Mouse (Mus musculus) MEL (cell line): Measurements from ENCODE around the gene Nfatc3. TPM values are rescaled to one million over a fixed set of nuclear protein-coding genes. Genes with fewer than 3 reads are reported as not detected.

Experiments used
- DNase-seq: peaks from one replicate; pipeline ENCODE4 v3.0.0; 2011; ENCODE audit warnings: low read depth, low spot score
- H3K27ac ChIP-seq: 2 replicates; pipeline ENCODE4 v1.5.1; 2012; ENCODE audit warnings: low read depth, mild to moderate bottlenecking, control low read depth, low read length, moderate library complexity; ENCODE audit not compliant: control insufficient read depth
- H3K27me3 ChIP-seq, 2 experiments: fragments of 150-350 bp in 1 of 2; sonication (generic) in 1 of 2; 2 replicates each; pipeline ENCODE4 v1.6.1; 2012; ENCODE audit warnings: low read length in 2 of 2, mild to moderate bottlenecking in 2 of 2, improper control_type of control experiment in 1 of 2, moderate library complexity in 1 of 2; ENCODE audit not compliant: insufficient read depth in 2 of 2, control insufficient read depth in 1 of 2
- H3K36me3 ChIP-seq, 2 experiments: 2 replicates each; pipeline ENCODE4 v1.6.1; 2012 to 2014; ENCODE audit warnings: low read length in 2 of 2, improper control_type of control experiment in 1 of 2, inconsistent platforms in 1 of 2, mild to moderate bottlenecking in 1 of 2; ENCODE audit not compliant: insufficient read depth in 2 of 2, control insufficient read depth in 1 of 2
- H3K4me1 ChIP-seq, 2 experiments: fragments of 150-350 bp in 1 of 2; sonication (generic) in 1 of 2; 2 replicates each; pipeline ENCODE4 v1.6.1; 2012; ENCODE audit warnings: low read length in 2 of 2, improper control_type of control experiment in 1 of 2, mild to moderate bottlenecking in 1 of 2; ENCODE audit not compliant: insufficient read depth in 2 of 2, control insufficient read depth in 1 of 2
- H3K4me3 ChIP-seq, 2 experiments: fragments of 150-350 bp in 1 of 2; sonication (generic) in 1 of 2; 2 replicates each; pipeline ENCODE4 v1.5.1; 2012; ENCODE audit warnings: low read depth in 2 of 2, low read length in 2 of 2, mild to moderate bottlenecking in 2 of 2, moderate library complexity in 2 of 2, control low read depth in 1 of 2, improper control_type of control experiment in 1 of 2; ENCODE audit not compliant: control insufficient read depth in 1 of 2, insufficient read depth in 1 of 2
- H3K79me2 ChIP-seq: 2 replicates; pipeline ENCODE4 v1.6.1; 2012; ENCODE audit warnings: mild to moderate bottlenecking, low read length, moderate library complexity; ENCODE audit not compliant: control insufficient read depth, poor library complexity, insufficient read depth
- H3K9ac ChIP-seq: 2 replicates; pipeline ENCODE4 v1.6.1; 2012; ENCODE audit warnings: low read depth, mild to moderate bottlenecking, control low read depth, low read length, moderate library complexity; ENCODE audit not compliant: control insufficient read depth, poor library complexity, severe bottlenecking
- H3K9me3 ChIP-seq: fragments of 150-350 bp; sonication (generic); replicated peaks from 2 replicates; pipeline ENCODE4 v1.6.1; 2012; ENCODE audit warnings: mild to moderate bottlenecking, low read length, improper control_type of control experiment, moderate library complexity; ENCODE audit not compliant: insufficient read depth
- BHLHE40 ChIP-seq: IDR thresholded peaks from 2 replicates; pipeline ENCODE4 v1.6.1; 2012; ENCODE audit warnings: low read depth, mild to moderate bottlenecking, inconsistent platforms, low read length, improper control_type of control experiment, borderline replicate concordance
- CHD1 ChIP-seq: IDR thresholded peaks from 2 replicates; pipeline ENCODE4 v1.6.1; 2012; ENCODE audit warnings: low read depth, mild to moderate bottlenecking, inconsistent platforms, low read length, improper control_type of control experiment
- CHD2 ChIP-seq: IDR thresholded peaks from 2 replicates; pipeline ENCODE4 v1.6.1; 2011; ENCODE audit warnings: low read length, improper control_type of control experiment
- CTCF ChIP-seq, 3 experiments: IDR thresholded peaks in 2 of 3; conservative IDR thresholded peaks in 1 of 3; 2 replicates each; pipeline ENCODE4 v1.5.1; 2011 to 2012; ENCODE audit warnings: low read length in 3 of 3, low read depth in 2 of 3, mild to moderate bottlenecking in 2 of 3, improper control_type of control experiment in 1 of 3, inconsistent platforms in 1 of 3, mixed read lengths in 1 of 3, moderate library complexity in 1 of 3; ENCODE audit not compliant: control insufficient read depth in 1 of 3, insufficient read depth in 1 of 3, poor library complexity in 1 of 3, severe bottlenecking in 1 of 3
- E2F4 ChIP-seq: IDR thresholded peaks from 2 replicates; pipeline ENCODE4 v1.6.1; 2011; ENCODE audit warnings: low read depth, low read length, improper control_type of control experiment, borderline replicate concordance
- ELF1 ChIP-seq: IDR thresholded peaks from 2 replicates; pipeline ENCODE4 v1.6.1; 2014; ENCODE audit warnings: low read depth, mild to moderate bottlenecking, inconsistent platforms, low read length, improper control_type of control experiment, moderate library complexity
- EP300 ChIP-seq, 2 experiments: IDR thresholded peaks; 2 replicates each; pipeline ENCODE4 v1.6.1; 2011; ENCODE audit warnings: improper control_type of control experiment in 2 of 2, low read length in 2 of 2, low read depth in 1 of 2, mild to moderate bottlenecking in 1 of 2
- GATA1 ChIP-seq: IDR thresholded peaks from 2 replicates; pipeline ENCODE4 v1.6.1; 2011; ENCODE audit warnings: low read depth, low read length, improper control_type of control experiment
- JUND ChIP-seq: IDR thresholded peaks from 2 replicates; pipeline ENCODE4 v1.6.1; 2011; ENCODE audit warnings: low read depth, mild to moderate bottlenecking, improper control_type of control experiment, low read length
- MAFK ChIP-seq: IDR thresholded peaks from 2 replicates; pipeline ENCODE4 v1.6.1; 2011; ENCODE audit warnings: low read depth, mild to moderate bottlenecking, low read length, improper control_type of control experiment, borderline replicate concordance
- MAZ ChIP-seq: IDR thresholded peaks from 2 replicates; pipeline ENCODE4 v1.6.1; 2012; ENCODE audit warnings: low read depth, mild to moderate bottlenecking, inconsistent platforms, low read length, improper control_type of control experiment
- MYB ChIP-seq: IDR thresholded peaks from 2 replicates; pipeline ENCODE4 v1.6.1; 2011; ENCODE audit warnings: mild to moderate bottlenecking, low read depth, low read length, improper control_type of control experiment
- MYC ChIP-seq: IDR thresholded peaks from 2 replicates; pipeline ENCODE4 v1.6.1; 2011; ENCODE audit warnings: low read depth, mild to moderate bottlenecking, low read length, improper control_type of control experiment, moderate library complexity
- NELFE ChIP-seq: IDR thresholded peaks from 2 replicates; pipeline ENCODE4 v1.6.1; 2011; ENCODE audit warnings: low read depth, low read length, improper control_type of control experiment
- POLR2A ChIP-seq, 2 experiments: IDR thresholded peaks; 2 replicates each; pipeline ENCODE4 v1.6.1; 2011 to 2012; ENCODE audit warnings: low read length in 2 of 2, mild to moderate bottlenecking in 2 of 2, control low read depth in 1 of 2, improper control_type of control experiment in 1 of 2, low read depth in 1 of 2, moderate library complexity in 1 of 2; ENCODE audit not compliant: control insufficient read depth in 1 of 2, insufficient read depth in 1 of 2, poor library complexity in 1 of 2
- POLR2AphosphoS2 ChIP-seq: IDR thresholded peaks from 2 replicates; pipeline ENCODE4 v1.6.1; 2011; ENCODE audit warnings: low read length, improper control_type of control experiment
- SIN3A ChIP-seq: IDR thresholded peaks from 2 replicates; pipeline ENCODE4 v1.6.1; 2012; ENCODE audit warnings: low read length, improper control_type of control experiment, inconsistent platforms
- TAL1 ChIP-seq: IDR thresholded peaks from 2 replicates; pipeline ENCODE4 v1.6.1; 2012; ENCODE audit warnings: mild to moderate bottlenecking, inconsistent platforms, low read length, moderate library complexity, mixed read lengths
- TBP ChIP-seq: IDR thresholded peaks from 2 replicates; pipeline ENCODE4 v1.8.0; 2011; ENCODE audit warnings: low read depth, low read length, improper control_type of control experiment
- USF1 ChIP-seq: IDR thresholded peaks from 2 replicates; pipeline ENCODE4 v1.6.1; 2014; ENCODE audit warnings: low read depth, mild to moderate bottlenecking, inconsistent platforms, low read length, improper control_type of control experiment, moderate library complexity
- USF2 ChIP-seq, 2 experiments: IDR thresholded peaks; 2 replicates each; pipeline ENCODE4 v1.6.1; 2011 to 2012; ENCODE audit warnings: improper control_type of control experiment in 2 of 2, low read length in 2 of 2, borderline replicate concordance in 1 of 2, inconsistent platforms in 1 of 2, low read depth in 1 of 2, mild to moderate bottlenecking in 1 of 2; ENCODE audit not compliant: insufficient read depth in 1 of 2
- polyA plus RNA-seq, 2 experiments: library from polyadenylated mRNA; stranded (reverse) in 1 of 2; unstranded in 1 of 2; fragments of >175 nt in 1 of 2; fragments of >200 nt in 1 of 2; gene quantifications; 2 replicates each; pipeline versions ENCODE4 v1.2.1 to v1.2.4; 2012; ENCODE audit warnings: low replicate concordance in 2 of 2, low read depth in 1 of 2; ENCODE audit not compliant: insufficient read length in 2 of 2, insufficient read depth in 1 of 2, missing spikeins in 1 of 2
- total RNA-seq: library from RNA; depleted of rRNA; stranded (reverse); fragments of 300-350 nt; gene quantifications from 2 replicates; pipeline ENCODE4 v1.2.3, GENCODE M21; 2012

Gene Nfatc3
- total and polyA plus RNA-seq, 3 experiments: 14.4 to 59.3 (median 50.2) TPM

DNA sequence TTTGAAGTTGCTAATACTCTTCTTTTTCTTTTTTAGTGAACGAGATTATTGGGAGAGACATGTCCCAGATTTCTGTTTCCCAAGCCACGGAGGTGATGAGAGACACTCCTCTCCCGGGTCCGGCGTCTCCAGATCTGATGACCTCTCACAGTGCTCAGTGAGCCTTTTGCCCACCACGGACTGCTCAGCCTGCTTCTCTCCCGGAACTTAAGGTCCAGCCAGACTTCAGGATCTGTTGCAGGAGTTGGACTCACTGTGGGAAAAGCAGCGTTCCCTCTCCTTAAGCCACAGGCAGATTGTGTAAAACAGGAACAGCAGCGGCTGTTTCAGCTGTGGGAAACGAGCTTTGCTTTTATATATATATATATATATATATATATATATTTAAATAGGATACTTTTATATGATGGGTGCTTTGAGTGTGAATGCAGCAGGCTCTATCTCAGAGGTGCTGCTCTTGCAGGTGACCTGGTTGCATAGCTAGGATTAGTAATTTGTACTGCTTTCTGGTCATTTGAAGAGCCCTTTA lies 69.3 kb downstream of the Nfatc3 start:
- TF ChIP-seq ELF1: no peak
- TF ChIP-seq BHLHE40: no peak
- TF ChIP-seq SIN3A: no peak
- TF ChIP-seq TAL1: no peak

DNA sequence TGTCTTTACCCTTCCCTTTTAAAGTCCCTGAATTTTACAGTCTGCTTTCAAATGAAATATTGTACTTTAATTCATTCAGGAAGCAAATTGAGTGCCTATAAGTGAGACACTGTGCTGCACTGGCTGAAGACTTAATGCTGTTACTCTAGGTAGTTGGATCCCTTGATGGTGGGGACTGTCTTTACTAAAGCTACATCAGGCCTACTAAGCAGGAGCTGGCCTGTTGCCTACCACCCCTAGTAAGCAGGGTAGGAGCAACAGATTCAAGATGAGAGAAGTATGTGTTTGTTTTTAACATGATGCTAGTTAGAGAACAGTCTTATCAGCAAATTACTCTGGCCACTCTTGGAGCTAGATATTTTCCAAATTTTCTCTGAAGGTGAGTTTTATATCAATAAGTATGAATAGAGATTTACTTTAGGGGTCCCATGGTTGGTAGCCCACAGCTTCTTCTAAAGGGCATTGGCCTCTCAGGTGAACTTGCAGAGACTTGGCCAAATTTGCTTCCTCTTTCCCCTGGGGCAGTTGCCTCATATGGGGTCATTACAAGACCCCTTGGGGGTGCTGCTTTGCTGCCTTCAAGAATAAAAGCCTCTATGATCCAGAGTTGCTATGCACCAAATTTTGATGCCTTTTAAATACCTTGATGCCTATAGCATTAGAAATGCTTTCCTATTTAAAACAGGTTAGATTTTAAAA lies 70.7 kb downstream of the Nfatc3 start:
- Histone ChIP-seq H3K9me3 (no peaks in the 10 kb centered on the region), H3K27ac (no peak overlapping the region), H3K4me3 (no peak overlapping the region), H3K9ac (no peak overlapping the region), H3K4me1 (peaks cover 19 to 28% of the 10 kb centered on the region in 2 experiments), H3K79me2 (no peaks in the 10 kb centered on the region; the same call in 1 of the 2 replicates), H3K36me3 (peaks cover 9 to 40% of the 10 kb centered on the region in 2 experiments), H3K27me3 (no peaks in the 10 kb centered on the region)
- DNase-seq: no peak
- TF ChIP-seq MYB (no peak), MYC (no peak), CHD2 (no peak), CHD1 (no peak), GATA1 (no peak), MAFK (no peak), POLR2A (IDR thresholded peaks at IDR 0.05; ENCODE audit: control insufficient read depth in 1 of 2, insufficient read depth in 1 of 2, low read depth in 1 of 2, low read length in 2 of 2, poor library complexity in 1 of 2) (no peak), TBP (no peak), NELFE (no peak), MAZ (no peak), JUND (no peak), USF2 (IDR thresholded peaks at IDR 0.05; ENCODE audit: borderline replicate concordance in 1 of 2, insufficient read depth in 1 of 2, low read depth in 1 of 2, low read length in 2 of 2) (no peak), EP300 (IDR thresholded peaks at IDR 0.05; ENCODE audit: low read depth in 1 of 2, low read length in 2 of 2) (no peak), POLR2AphosphoS2 (no peak), USF1 (no peak), CTCF (IDR thresholded peaks at IDR 0.05 in 2 of 3, conservative IDR thresholded peaks at IDR 0.05 in 1 of 3; ENCODE audit: control insufficient read depth in 1 of 3, insufficient read depth in 1 of 3, low read depth in 2 of 3, low read length in 3 of 3, poor library complexity in 1 of 3, severe bottlenecking in 1 of 3) (no peak), E2F4 (no peak), ELF1 (no peak)

More for the DNA sequence above, 69.3 kb downstream of the Nfatc3 start:
- no peaks in the 10 kb centered on the region for H3K27me3 ChIP-seq
- no peak overlapping the region for H3K9ac ChIP-seq
- H3K27ac ChIP-seq: no peak overlapping the region
- H3K4me1 ChIP-seq: peaks cover 19 to 28% of the 10 kb centered on the region in 2 experiments
- no peaks in the 10 kb centered on the region for H3K9me3 ChIP-seq
- H3K36me3 ChIP-seq: peaks cover 9 to 46% of the 10 kb centered on the region in 2 experiments
- no peak overlapping the region for H3K4me3 ChIP-seq
- no peaks in the 10 kb centered on the region; the same call in 1 of the 2 replicates for H3K79me2 ChIP-seq
- DNase-seq: no peak
